Mouse (Mus musculus): ENCODE measurements around the gene Klhl22. TPM values are rescaled to one million over a fixed set of nuclear protein-coding genes. Genes with fewer than 3 reads are reported as not detected.

The Klhl22 gene
- polyA plus RNA-seq, 1 experiment from 2014 or later = 95.0 TPM

- Histone ChIP-seq H3K4me2 (peak overlapping the region; percentile 81), H3K4me3 (peak overlapping the region; percentile 80), H3K4me1 (replicated peaks) (peaks cover 41% of the 10 kb centered on the region), H3K9me3 (no peaks in the 10 kb centered on the region), H3K27ac (replicated peaks) (peak overlapping the region; percentile 87), H3K9ac (peak overlapping the region; percentile 96), H3K36me3 (peaks cover 5% of the 10 kb centered on the region; the same call in 1 of the 2 replicates), H3K27me3 (no peaks in the 10 kb centered on the region)
- peak; percentile 71 for ATAC-seq (ENCODE audit: low FRiP score, low read depth)
- WGBS = under 1% methylated on average over 52 of the region's 54 CpGs
Measured at GRCm38 (mm10) chr16:17759813-17760321, 449 bp downstream of the Klhl22 start.

GRCm38 (mm10) chr16:17760657-17761056, 1.2 kb downstream of the Klhl22 start:
- Histone ChIP-seq H3K27me3 (no peaks in the 10 kb centered on the region), H3K4me1 (replicated peaks) (peaks cover 41% of the 10 kb centered on the region), H3K9ac (no peak overlapping the region), H3K4me3 (peak overlapping the region; percentile 80), H3K36me3 (peaks cover 12% of the 10 kb centered on the region; the same call in 1 of the 2 replicates), H3K9me3 (no peaks in the 10 kb centered on the region), H3K27ac (replicated peaks) (no peak overlapping the region), H3K4me2 (peak overlapping the region; percentile 81)
- ATAC-seq (ENCODE audit: low FRiP score, low read depth) = no peak
- 38% methylated on average over 8 of the region's 8 CpGs for WGBS

- no peak overlapping the region for H3K27ac ChIP-seq (replicated peaks)
- peak overlapping the region; percentile 80; the same call in 1 of the 2 replicates for H3K4me3 ChIP-seq
- no peaks in the 10 kb centered on the region for H3K9me3 ChIP-seq
- no peak for ATAC-seq (ENCODE audit: low FRiP score, low read depth)
- no peaks in the 10 kb centered on the region for H3K27me3 ChIP-seq
- H3K4me1 ChIP-seq (replicated peaks) = peaks cover 41% of the 10 kb centered on the region
- H3K36me3 ChIP-seq = peaks cover 14% of the 10 kb centered on the region; the same call in 1 of the 2 replicates
- peak overlapping the region; percentile 81 for H3K4me2 ChIP-seq
- H3K9ac ChIP-seq = no peak overlapping the region
- 50% methylated on average over 1 of the region's 1 CpGs for WGBS
Measured at GRCm38 (mm10) chr16:17761074-17761473, 1.7 kb downstream of the Klhl22 start.

GRCm38 (mm10) chr16:17764108-17764511, 4.7 kb downstream of the Klhl22 start:
- Histone ChIP-seq H3K4me3 (no peak overlapping the region), H3K4me2 (no peak overlapping the region), H3K36me3 (peaks cover 40% of the 10 kb centered on the region), H3K9me3 (no peaks in the 10 kb centered on the region), H3K27ac (replicated peaks) (no peak overlapping the region), H3K9ac (no peak overlapping the region), H3K27me3 (no peaks in the 10 kb centered on the region), H3K4me1 (replicated peaks) (peaks cover 36% of the 10 kb centered on the region)
- 91% methylated on average over 4 of the region's 4 CpGs for WGBS
- no peak for ATAC-seq (ENCODE audit: low FRiP score, low read depth)

DNA sequence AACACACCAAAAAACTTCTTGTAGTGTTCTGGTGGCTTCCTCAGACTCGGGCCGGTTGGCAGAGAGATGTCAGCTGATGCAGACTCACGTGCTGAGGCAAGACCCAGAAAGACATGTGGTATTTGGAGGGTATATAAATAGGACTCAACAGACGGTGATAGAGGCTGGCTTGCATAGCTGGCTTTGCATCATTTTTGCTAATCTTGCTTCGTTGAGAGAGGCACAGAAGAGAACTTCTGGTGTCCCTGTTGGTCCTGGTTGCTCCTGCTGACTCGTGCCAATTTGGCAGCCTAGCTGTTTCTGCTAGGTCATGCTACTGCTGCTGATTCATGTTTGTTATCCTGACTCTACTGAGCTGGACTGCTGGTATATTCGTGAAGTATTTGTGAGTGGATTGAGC, 9.4 kb downstream of the Klhl22 start:
- 81% methylated on average over 7 of the region's 7 CpGs for WGBS
- Histone ChIP-seq H3K9ac (no peak overlapping the region), H3K4me2 (no peak overlapping the region), H3K27ac (replicated peaks) (no peak overlapping the region), H3K36me3 (peaks cover 61% of the 10 kb centered on the region), H3K27me3 (no peaks in the 10 kb centered on the region), H3K4me3 (no peak overlapping the region), H3K9me3 (no peaks in the 10 kb centered on the region), H3K4me1 (replicated peaks) (peaks cover 6% of the 10 kb centered on the region)
- no peak for ATAC-seq (ENCODE audit: low FRiP score, low read depth)

DNA sequence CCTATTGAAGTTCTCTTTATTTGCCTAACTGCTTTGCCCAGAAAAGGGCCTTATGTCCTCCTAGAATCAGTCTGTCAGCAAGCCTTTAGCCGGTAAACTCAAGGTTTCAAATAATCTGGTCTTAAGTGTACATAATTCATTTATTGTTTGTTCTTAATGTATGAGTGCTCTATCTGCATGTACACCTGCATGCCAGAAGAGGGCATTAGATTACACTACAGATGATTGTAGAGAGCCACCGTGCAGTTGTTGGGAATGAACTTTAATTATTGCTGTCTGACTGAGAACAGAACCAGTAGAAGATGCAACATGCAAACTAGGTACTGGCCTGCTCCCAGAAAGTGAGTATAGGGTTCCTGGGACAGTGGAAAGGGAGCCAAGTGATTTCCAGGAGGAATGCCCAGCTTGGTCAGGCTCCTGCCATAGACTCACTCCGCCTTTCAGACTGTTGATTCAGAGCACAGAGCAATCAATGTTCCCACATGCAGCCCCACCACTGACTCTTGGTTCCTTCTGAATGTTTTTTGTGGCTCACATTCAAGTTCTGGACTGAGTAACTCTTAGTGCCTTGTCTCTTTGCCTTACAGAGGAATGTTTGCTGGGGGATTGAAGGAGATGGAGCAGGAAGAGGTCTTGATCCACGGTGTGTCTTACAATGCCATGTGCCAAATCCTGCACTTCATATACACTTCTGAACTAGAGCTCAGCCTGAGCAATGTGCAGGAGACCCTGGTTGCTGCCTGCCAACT, 11.9 kb downstream of the Klhl22 start:
- H3K4me2 ChIP-seq = no peak overlapping the region
- no peak overlapping the region for H3K27ac ChIP-seq (replicated peaks)
- no peak overlapping the region for H3K9ac ChIP-seq
- no peaks in the 10 kb centered on the region for H3K9me3 ChIP-seq
- ATAC-seq (ENCODE audit: low FRiP score, low read depth) = no peak
- peaks cover 45% of the 10 kb centered on the region for H3K36me3 ChIP-seq
- 75% methylated on average over 4 of the region's 4 CpGs for WGBS
- no peaks in the 10 kb centered on the region for H3K4me1 ChIP-seq (replicated peaks)
- no peaks in the 10 kb centered on the region for H3K27me3 ChIP-seq
- no peak overlapping the region for H3K4me3 ChIP-seq

GRCm38 (mm10) chr16:17776828-17777227, 17.4 kb downstream of the Klhl22 start:
- no peaks in the 10 kb centered on the region for H3K9me3 ChIP-seq
- H3K27ac ChIP-seq (replicated peaks) = no peak overlapping the region
- no peak overlapping the region for H3K4me2 ChIP-seq
- H3K4me3 ChIP-seq = no peak overlapping the region
- WGBS = 72% methylated on average over 11 of the region's 11 CpGs
- peaks cover 47% of the 10 kb centered on the region for H3K36me3 ChIP-seq
- H3K4me1 ChIP-seq (replicated peaks) = no peaks in the 10 kb centered on the region
- H3K9ac ChIP-seq = no peak overlapping the region
- ATAC-seq (ENCODE audit: low FRiP score, low read depth) = no peak
- H3K27me3 ChIP-seq = no peaks in the 10 kb centered on the region

GRCm38 (mm10) chr16:17778223-17778622, 18.8 kb downstream of the Klhl22 start:
- H3K27me3 ChIP-seq = no peaks in the 10 kb centered on the region
- no peak overlapping the region for H3K4me3 ChIP-seq
- H3K36me3 ChIP-seq = peaks cover 44% of the 10 kb centered on the region
- no peaks in the 10 kb centered on the region for H3K4me1 ChIP-seq (replicated peaks)
- WGBS = 87% methylated on average over 4 of the region's 4 CpGs
- H3K9ac ChIP-seq = no peak overlapping the region
- no peaks in the 10 kb centered on the region for H3K9me3 ChIP-seq
- no peak overlapping the region for H3K27ac ChIP-seq (replicated peaks)
- H3K4me2 ChIP-seq = no peak overlapping the region
- no peak for ATAC-seq (ENCODE audit: low FRiP score, low read depth)

DNA sequence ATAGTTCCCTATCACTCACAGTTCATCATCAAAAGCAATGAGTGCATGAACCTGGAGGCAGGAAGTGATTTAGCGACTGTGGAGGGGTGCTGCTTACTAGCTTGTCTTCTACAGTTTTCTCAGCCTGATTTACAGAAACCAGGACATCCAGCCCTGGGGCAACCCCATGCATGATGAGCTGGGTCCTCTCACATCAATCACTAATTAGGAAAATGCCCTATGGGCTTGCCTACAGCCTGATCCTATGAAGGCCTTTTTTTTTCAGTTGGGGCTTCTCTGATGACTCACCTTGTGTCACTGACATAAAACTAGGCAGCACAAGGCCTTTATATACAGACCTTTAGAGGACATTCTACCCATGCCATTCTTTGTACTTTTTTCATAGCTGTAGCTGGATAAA, 20.3 kb downstream of the Klhl22 start:
- no peaks in the 10 kb centered on the region for H3K9me3 ChIP-seq
- 100% methylated on average over 1 of the region's 1 CpGs for WGBS
- H3K4me2 ChIP-seq = no peak overlapping the region
- no peak overlapping the region for H3K9ac ChIP-seq
- H3K4me1 ChIP-seq (replicated peaks) = no peaks in the 10 kb centered on the region
- no peaks in the 10 kb centered on the region for H3K27me3 ChIP-seq
- H3K4me3 ChIP-seq = no peak overlapping the region
- no peak for ATAC-seq (ENCODE audit: low FRiP score, low read depth)
- H3K36me3 ChIP-seq = peaks cover 54% of the 10 kb centered on the region
- no peak overlapping the region for H3K27ac ChIP-seq (replicated peaks)

DNA sequence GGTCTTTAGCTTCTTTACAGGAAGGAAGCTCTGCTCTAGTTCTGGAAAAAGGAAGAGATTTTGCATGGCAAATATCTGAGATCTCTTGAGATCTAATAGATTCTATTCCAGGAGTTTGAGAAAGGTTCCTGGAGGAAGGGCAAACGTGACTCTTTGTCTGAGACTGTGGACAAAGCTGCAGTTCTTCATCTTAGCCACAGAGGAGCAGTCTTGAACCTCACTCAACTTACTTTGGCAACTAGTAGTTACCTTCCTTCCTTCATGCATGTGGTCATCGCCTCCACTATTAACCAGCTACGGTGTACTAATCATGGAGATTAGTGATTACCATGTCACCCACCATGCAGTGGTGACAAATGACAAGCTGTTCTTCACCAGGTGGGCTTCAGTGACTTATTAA, 25.9 kb downstream of the Klhl22 start:
- no peak overlapping the region for H3K27ac ChIP-seq (replicated peaks)
- no peak overlapping the region for H3K4me2 ChIP-seq
- no peak for ATAC-seq (ENCODE audit: low FRiP score, low read depth)
- H3K4me3 ChIP-seq = no peak overlapping the region
- no peaks in the 10 kb centered on the region for H3K27me3 ChIP-seq
- H3K36me3 ChIP-seq = peaks cover 73% of the 10 kb centered on the region
- H3K9ac ChIP-seq = no peak overlapping the region
- 67% methylated on average over 3 of the region's 3 CpGs for WGBS
- no peaks in the 10 kb centered on the region for H3K9me3 ChIP-seq
- no peaks in the 10 kb centered on the region for H3K4me1 ChIP-seq (replicated peaks)

DNA sequence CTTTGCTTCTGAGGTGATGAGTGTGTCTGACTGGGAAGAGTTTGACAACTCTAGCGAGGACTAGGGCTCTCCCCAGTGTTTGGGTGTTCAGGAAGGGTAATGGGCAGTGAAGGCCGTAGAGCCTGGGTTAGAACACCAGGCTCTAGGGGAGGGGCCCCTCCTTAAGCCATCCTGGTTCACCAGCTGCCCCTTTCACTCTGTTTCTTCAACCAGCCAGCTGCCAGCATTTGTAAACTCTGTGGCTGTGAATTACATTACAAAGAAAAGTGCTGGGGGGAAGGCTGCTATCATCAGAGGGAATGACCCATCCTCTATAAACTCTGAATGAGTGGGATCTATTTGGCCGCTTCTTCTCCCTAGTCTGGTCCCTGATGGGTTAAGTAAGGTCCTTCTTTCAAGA, 33.3 kb downstream of the Klhl22 start:
- Histone ChIP-seq H3K9ac (no peak overlapping the region), H3K9me3 (no peaks in the 10 kb centered on the region), H3K4me2 (no peak overlapping the region), H3K4me3 (no peak overlapping the region), H3K36me3 (peaks cover 51% of the 10 kb centered on the region), H3K27me3 (peaks cover 34% of the 10 kb centered on the region), H3K4me1 (replicated peaks) (peaks cover 10% of the 10 kb centered on the region), H3K27ac (replicated peaks) (no peak overlapping the region)
- WGBS = 68% methylated on average over 3 of the region's 3 CpGs
- no peak for ATAC-seq (ENCODE audit: low FRiP score, low read depth)

DNA sequence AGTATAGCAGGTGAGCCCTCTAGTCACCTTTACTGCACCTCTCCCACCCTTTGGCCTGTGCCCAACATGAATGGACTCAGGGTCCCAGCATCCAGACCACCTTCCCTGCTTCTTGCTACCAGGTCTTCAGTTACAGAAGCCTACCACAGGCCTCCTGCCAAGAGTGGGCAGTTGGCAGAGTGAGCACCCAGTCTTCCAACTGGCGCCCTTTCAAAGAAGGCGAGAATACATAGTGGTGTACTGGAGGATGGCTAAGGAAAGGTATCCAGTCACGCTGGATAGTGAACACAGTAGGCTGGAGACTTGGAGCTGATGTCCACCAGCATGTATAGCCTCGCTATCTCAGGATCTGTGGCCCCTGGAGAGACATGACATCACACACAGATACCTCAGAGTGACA, 34.6 kb downstream of the Klhl22 start:
- Histone ChIP-seq H3K9ac (no peak overlapping the region), H3K27me3 (peaks cover 43% of the 10 kb centered on the region), H3K4me2 (no peak overlapping the region), H3K4me1 (replicated peaks) (peaks cover 20% of the 10 kb centered on the region), H3K36me3 (peaks cover 41% of the 10 kb centered on the region), H3K27ac (replicated peaks) (no peak overlapping the region), H3K9me3 (no peaks in the 10 kb centered on the region), H3K4me3 (no peak overlapping the region)
- 90% methylated on average over 4 of the region's 4 CpGs for WGBS
- ATAC-seq (ENCODE audit: low FRiP score, low read depth) = no peak

Data from hindbrain, embryonic 15.5 days (tissue).